Mouse (Mus musculus) common myeloid progenitor, adult 5-6 weeks (primary cell): ENCODE measurements around the gene Glra3. TPM values are rescaled to one million over a fixed set of nuclear protein-coding genes. Genes with fewer than 3 reads are reported as not detected.

ENCODE experiments used
- ATAC-seq: replicated peaks from 2 replicates; pipeline ENCODE4 v1.8.0; 2016; ENCODE audit warnings: low read depth, mild to moderate bottlenecking, moderate TSS enrichment, inconsistent platforms; ENCODE audit not compliant: poor library complexity, severe bottlenecking
- total RNA-seq: library from RNA; stranded (forward); fragments of 200-1000, 187-1606 nt; gene quantifications from 2 replicates; pipeline ENCODE4 v1.2.3, GENCODE M21; 2017

The Glra3 gene
- total RNA-seq, result not detected in 2 replicates

DNA sequence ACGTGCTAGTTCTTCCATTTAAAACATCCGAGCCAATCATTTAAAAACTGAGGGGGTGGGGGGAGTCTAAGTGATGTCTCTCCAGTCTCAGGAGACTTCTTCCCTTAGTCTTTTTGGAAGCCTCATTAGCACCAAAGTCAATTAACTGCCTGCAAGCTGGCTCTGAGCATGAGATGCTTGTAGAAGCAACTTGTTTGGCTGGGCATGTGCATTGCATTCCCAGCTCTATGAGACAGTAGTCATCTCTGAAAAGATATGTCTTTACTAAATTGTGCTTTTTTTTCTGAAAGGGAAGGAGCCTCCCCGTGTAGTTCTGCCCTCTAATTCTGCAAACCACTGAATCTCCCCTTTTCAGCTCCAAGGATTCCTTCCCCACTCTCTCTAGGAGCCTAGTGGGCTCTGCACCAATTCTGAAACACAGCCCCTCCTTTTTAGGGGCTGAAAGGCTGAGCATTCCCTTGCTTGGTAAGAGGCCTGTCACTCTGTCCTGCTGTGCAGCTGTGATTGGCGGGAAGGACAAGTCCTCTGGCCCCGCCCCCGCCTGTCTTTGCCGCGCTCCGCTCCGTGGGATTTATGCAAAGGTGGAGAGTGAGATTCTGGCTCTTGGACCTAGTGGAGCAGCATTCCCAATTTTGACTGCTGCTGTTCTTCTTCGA is at the start of gene Glra3:
Glra3 (plus strand) TSS at position 591 of the 656 bp plus-strand sequence.
- no peak for ATAC-seq

DNA sequence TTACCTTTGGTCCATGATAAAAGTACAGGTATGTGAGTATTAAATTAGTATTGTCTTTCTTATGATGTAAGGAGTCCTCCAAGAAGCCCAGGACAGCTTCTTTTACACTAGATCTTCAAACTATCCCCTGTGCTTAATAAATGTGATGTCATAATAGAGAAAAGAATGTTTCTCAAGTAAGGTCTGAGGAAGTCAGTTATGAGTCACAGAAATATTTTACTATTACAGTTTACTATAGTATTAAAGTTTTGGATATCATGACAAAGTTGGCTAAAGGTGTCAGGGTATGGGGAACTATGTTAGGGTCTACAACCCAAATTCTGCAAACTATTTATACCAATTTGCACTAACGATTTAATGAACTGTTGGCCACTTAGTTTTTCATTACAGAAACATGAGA is 33.4 kb upstream of the Glra3 start, which contains the start of gene Adam29:
Adam29 (minus strand) TSS at position 101 of the 400 bp plus-strand sequence.
- no peak for ATAC-seq

DNA sequence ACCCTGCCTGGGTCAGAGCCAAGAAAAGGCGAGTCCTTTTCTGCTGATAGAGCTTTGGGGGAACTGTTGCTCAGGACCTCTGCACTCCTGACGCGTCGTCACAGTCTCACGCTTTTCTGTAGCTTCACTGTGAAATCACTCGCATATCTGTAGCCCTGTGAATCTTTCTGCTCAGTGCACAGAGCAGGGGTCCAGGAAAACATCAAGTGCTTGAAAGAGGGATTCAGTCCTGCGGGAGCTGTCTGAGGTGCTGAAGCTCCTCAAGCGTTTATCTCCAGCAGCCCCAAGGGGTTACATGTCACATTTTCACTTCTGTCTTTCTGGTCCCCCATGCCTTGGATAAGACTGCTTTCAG is 243 bp downstream of the Glra3 start:
- no peak for ATAC-seq

DNA sequence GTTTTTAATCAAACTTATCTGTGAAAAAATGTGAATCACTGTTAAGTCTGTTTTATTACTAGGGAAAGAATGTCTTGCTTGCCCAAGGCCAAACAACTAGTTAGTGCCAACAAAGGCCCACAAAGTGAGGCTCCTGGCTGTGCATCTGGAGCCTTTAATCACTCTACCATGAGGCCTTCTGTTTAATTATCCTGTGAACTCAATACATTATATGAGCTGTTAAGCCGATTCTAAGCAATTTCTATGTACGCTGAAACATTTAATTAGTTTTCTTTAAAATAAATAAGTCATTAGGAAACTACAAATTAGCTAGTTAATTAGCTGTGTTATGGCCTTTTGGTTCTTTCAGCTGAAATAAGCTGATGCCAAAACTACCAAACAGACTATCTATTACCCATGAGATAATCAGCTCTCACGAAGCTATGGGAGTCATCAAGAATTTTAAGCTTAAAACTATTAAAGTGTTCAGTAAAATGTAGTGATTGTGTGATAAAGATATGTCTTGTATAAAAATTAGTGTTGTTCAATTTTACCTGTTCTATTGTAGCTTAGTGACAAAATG is 24.6 kb downstream of the Glra3 start:
- ATAC-seq, result no peak

DNA sequence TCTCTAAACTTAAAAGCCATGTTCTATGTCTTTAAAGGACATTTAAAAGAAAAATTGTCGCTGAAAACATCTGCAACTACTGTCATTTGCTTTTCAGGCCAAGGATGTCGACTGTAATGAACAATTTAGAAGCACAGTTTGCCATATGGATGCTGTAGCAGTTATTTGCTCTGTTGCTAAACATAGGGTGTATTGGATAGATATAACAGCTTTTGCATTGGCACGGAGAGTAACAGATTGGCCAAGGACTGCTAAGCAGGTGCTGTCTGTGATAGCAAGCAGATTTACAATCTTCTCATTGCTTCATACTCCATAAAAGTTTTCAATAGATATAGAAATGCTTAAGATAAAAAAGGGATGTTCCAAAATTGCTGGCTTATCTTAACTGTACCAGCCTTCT is 57.6 kb downstream of the Glra3 start:
- no peak for ATAC-seq

DNA sequence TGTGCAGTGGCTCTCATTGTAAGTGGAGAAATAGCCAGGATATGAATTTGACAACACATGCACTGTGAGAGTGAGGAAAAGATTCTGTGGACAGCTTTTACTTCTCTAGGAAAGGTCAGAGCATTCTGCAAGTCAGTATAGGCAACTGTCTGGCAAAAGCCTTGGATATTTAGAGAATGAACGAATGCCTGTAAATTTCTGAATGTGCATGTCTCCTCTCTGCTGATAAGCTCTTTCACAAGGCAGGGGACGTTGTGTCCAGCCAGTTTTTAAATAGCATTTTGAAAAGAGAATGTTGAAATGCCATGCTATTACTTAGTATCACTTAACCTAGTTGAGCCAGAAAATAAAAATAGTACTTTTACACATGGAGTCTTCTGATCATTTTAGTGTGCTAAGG is 114.1 kb downstream of the Glra3 start:
- no peak for ATAC-seq

DNA sequence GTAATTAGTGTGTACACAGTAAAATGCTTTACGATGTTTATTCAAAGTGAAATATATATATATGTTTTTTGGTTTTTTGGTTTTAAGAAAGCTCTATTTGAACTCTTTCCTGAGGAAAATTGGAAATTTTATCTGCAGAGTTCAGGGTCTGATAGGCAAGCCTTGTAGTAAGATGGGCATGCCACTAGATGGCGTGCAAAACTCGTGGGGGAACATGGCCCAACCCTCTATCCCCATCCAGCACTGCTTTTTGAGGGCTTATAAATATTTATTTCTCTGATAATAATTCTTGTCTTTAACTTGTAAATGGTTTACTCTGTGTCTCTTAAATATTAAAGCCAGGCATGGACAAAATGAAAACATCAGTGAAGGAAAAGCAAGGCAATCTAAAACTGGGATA is 122.8 kb downstream of the Glra3 start:
- ATAC-seq, result peak; percentile 72; the same call in 1 of the 2 replicates

DNA sequence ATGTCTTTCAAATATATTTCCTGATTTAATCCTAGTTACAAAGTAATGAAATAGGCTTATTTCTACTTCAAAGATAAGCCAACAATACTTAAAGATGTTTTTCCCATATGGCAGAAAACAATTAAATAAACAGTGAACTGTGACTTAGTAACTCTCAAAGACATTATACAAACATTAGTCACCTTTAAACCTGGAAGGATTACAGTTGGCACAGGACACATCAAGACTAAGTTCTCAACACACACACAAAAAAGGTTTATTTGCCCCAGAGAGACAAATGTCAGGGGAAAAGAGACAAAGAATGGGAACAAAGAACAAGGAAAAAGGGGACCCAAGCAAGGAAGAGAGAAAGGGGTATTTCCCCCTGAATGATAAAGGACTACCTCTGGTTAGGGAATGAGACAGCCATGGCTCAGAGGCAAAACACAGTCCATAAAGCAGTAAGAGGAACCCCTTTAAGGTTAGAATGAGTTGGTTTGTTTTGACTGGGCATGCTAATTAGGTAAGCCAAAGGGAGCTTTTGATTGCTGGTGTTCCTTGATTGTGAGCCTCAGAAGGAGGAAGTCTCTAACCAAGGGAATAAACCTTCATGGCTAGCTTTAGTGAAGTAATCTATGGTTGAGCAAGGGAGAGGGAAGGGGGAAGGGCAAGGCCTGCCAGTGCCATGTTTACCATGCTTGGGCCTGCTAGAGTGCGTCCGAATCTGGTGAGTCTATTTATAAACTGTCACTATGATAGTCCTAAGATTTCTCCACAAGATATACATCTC is 130.4 kb downstream of the Glra3 start:
- ATAC-seq, result peak; percentile 56; the same call in 1 of the 2 replicates

DNA sequence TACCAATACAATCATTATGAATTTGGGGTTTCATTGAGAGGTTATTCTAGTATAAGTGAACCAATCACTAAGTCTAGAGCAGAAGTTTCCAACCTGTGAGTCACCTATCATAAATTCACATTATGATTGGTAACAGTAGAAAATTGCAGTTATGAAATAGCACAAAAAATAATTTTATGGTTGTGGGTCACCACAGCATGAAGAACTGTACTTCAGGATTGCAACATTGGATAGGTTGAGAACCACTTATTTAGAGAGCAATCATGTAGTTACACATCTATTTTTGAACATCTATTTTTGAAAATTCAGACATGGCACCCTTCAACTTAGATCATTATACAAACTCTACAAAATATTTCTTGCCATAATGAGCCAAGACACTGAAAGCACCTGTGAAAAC is 143.4 kb downstream of the Glra3 start:
- no peak for ATAC-seq

DNA sequence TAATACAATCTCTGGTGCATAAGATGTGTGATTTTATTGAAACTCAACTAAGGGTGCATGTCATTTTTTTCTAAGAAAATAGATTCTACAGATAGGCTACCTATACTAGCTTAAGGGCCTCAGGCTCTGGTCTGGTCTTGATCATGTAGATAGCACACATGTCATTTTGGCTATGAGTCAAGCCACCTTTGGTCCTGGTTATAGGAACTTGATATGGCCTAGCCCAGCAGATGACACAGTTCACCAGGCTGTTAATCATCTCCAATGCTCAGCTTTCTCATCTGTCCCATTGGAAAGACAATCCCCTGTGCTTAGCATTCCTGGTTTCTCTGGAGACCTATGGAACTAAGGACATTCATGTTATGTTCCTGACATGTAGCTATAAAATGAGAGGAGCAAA is 154.1 kb downstream of the Glra3 start:
- no peak for ATAC-seq

DNA sequence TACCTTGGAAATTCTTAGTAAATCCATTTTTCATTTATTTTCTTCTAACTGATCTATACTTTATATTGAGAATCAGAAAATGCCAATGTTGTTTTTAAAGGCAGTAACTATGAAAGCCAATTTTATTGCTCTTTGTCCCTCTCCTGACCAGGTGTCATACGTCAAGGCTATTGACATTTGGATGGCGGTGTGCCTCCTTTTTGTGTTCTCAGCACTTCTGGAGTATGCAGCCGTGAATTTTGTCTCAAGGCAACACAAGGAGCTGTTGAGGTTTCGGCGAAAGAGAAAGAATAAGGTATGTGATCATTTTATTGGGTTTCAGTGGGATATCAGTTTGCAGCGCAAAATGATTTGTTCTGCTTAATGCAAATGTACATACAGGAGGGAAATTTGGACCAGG is 170.0 kb downstream of the Glra3 start:
- ATAC-seq, result no peak

DNA sequence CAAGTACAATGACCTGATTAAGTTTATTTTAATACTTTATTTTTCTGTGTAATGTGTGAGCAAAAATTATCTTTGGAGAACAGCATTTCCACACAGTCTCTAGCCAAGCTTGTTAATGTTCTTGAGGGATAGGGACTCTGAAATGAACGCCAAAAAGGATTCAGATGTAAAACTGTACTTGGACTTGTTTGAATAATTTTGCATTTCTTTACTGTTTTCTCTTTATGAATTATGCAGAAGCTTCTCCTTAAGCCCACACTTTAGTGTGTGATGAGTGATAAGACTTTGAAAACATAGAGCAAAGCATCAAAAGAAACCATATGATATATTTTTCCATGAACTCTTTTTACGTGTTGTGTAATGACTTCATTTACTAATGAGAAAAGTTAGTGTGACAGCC is 189.1 kb downstream of the Glra3 start:
- ATAC-seq, result no peak

DNA sequence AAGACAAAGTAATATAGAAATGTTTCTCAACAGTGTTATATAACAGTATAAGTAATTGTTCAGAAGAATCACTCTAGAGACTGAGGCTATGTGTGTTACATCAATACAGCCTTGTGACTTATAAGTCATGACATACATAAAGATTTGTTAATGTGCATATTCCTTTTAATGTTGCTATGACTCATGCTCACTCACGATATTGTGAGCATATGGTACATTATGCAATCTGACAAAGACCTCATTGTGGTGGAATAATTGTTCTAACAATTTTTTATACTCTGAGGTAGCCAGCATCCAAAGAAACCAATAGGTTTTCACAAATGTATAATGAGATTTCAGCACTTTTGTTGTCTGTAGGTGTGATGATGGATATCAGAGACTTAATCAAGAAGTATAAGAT is 210.4 kb downstream of the Glra3 start:
- ATAC-seq, result no peak

DNA sequence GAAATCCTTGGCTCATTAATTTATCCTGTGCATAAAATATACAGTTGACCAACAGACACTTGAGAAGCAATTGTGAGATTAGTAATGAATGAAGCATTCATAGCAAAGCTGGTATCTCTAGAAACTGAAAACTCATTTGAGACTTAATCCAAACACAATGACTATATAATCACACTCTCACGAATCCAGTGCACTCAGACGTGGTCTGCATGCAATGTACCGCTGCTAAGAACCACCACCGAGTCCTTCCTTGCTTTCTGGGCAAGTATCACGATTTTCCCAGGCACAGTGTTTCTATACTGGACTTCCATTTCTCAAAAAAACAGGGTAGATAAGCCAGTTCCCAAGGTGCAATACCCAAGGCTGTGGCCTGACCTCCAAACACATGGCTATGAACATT is 211.3 kb downstream of the Glra3 start:
- no peak for ATAC-seq

DNA sequence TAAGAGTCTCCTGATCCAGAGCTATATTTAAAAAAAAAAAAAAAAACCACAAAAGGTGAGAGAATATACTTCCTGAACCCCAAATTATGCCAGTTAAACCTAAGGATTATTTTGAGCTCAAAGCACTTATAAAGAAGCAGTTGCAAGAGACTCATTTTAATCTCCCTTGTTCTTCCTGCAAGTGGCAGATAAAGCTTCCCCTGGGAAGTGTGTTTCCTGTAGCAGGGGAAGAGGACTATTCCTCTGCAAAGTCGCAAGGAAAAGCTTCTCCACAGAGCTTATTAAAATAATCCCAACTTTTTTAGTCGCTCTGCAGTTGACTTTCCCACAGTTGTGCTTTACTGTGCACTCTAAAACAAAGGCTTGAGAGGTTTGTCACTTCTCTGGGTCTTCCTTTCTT is 218.7 kb downstream of the Glra3 start:
- no peak for ATAC-seq

Other genes with a start within 250 kb of the Glra3 start
- gene Adam29, start 33.5 kb upstream of the Glra3 start, total RNA-seq, result not detected in 2 replicates